Mouse (Mus musculus) myocyte (in vitro differentiated cells): ENCODE measurements around the gene Tenm4. TPM values are rescaled to one million over a fixed set of nuclear protein-coding genes. Genes with fewer than 3 reads are reported as not detected.

Experiments
- H3K27me3 ChIP-seq: one replicate; pipeline ENCODE4 v1.6.1; 2011; ENCODE audit not compliant: control insufficient read depth, insufficient read depth, insufficient read length
- H3K36me3 ChIP-seq: one replicate; pipeline ENCODE4 v1.6.1; 2011; ENCODE audit not compliant: control insufficient read depth, insufficient read depth
- H3K4me2 ChIP-seq: one replicate; pipeline ENCODE4 v1.6.1; 2011; ENCODE audit warnings: low read depth, control low read depth
- H3K4me3 ChIP-seq: one replicate; pipeline ENCODE4 v1.5.1; 2011; ENCODE audit warnings: mild to moderate bottlenecking, control low read depth, moderate library complexity
- H3K79me2 ChIP-seq: one replicate; pipeline ENCODE4 v1.6.1; 2011; ENCODE audit not compliant: control insufficient read depth, insufficient read depth
- H3ac ChIP-seq: one replicate; pipeline ENCODE4 v1.6.1; 2011; ENCODE audit not compliant: control insufficient read depth, insufficient read length
- CEBPB ChIP-seq: IDR thresholded peaks from 2 replicates; pipeline ENCODE4 v1.6.1; 2011; ENCODE audit warnings: mild to moderate bottlenecking, moderate library complexity; ENCODE audit not compliant: poor library complexity, insufficient read depth, severe bottlenecking
- E2F4 ChIP-seq: IDR thresholded peaks from one replicate; pipeline ENCODE4 v1.6.1; 2011; ENCODE audit warnings: mild to moderate bottlenecking, control low read depth, moderate library complexity; ENCODE audit not compliant: insufficient read depth
- MAX ChIP-seq: IDR thresholded peaks from one replicate; pipeline ENCODE4 v1.6.1; 2011; ENCODE audit warnings: low read depth, mild to moderate bottlenecking, control low read depth
- MYOD1 ChIP-seq, 3 experiments: IDR thresholded peaks; one replicate each; pipeline ENCODE4 v1.6.1; 2011; ENCODE audit warnings: control low read depth in 2 of 3, low read depth in 2 of 3, mild to moderate bottlenecking in 2 of 3, moderate library complexity in 1 of 3; ENCODE audit not compliant: insufficient read length in 2 of 3, control insufficient read depth in 1 of 3
- MYOG ChIP-seq, 3 experiments: IDR thresholded peaks; one replicate each; pipeline ENCODE4 v1.6.1; 2011; ENCODE audit warnings: control low read depth in 2 of 3, low read depth in 2 of 3, mild to moderate bottlenecking in 2 of 3; ENCODE audit not compliant: insufficient read length in 2 of 3, control insufficient read depth in 1 of 3, insufficient read depth in 1 of 3
- POLR2A ChIP-seq: IDR thresholded peaks from one replicate; pipeline ENCODE4 v1.6.1; 2011; ENCODE audit warnings: low read depth, mild to moderate bottlenecking, control low read depth, moderate library complexity; ENCODE audit not compliant: insufficient read length
- POLR2AphosphoS2 ChIP-seq: IDR thresholded peaks from one replicate; pipeline ENCODE4 v1.6.1; 2011; ENCODE audit warnings: low read depth, control low read depth; ENCODE audit not compliant: insufficient read length
- REST ChIP-seq: IDR thresholded peaks from one replicate; pipeline ENCODE4 v1.6.1; 2011; ENCODE audit warnings: mild to moderate bottlenecking, control low read depth, moderate library complexity; ENCODE audit not compliant: insufficient read depth, insufficient read length
- SRF ChIP-seq: IDR thresholded peaks from one replicate; pipeline ENCODE4 v1.6.1; 2011; ENCODE audit warnings: low read depth; ENCODE audit not compliant: control insufficient read depth, insufficient read length
- TCF12 ChIP-seq: IDR thresholded peaks from one replicate; pipeline ENCODE4 v1.6.1; 2011; ENCODE audit warnings: mild to moderate bottlenecking, control low read depth; ENCODE audit not compliant: poor library complexity, insufficient read depth, severe bottlenecking
- TCF3 ChIP-seq: IDR thresholded peaks from one replicate; pipeline ENCODE4 v1.6.1; 2011; ENCODE audit warnings: low read depth, control low read depth; ENCODE audit not compliant: insufficient read length
- USF1 ChIP-seq: IDR thresholded peaks from one replicate; pipeline ENCODE4 v1.6.1; 2011; ENCODE audit warnings: low read depth, mild to moderate bottlenecking, control low read depth, moderate library complexity
- polyA plus RNA-seq: library from polyadenylated mRNA; unstranded; fragments of >200 nt; fragmentation: generic; extraction: Trizol; gene quantifications from one replicate; pipeline ENCODE4 v1.2.1, GENCODE M21; 2012; ENCODE audit warnings: missing spikeins

The Tenm4 gene
- polyA plus RNA-seq, 1 experiment: 10.9 TPM

DNA sequence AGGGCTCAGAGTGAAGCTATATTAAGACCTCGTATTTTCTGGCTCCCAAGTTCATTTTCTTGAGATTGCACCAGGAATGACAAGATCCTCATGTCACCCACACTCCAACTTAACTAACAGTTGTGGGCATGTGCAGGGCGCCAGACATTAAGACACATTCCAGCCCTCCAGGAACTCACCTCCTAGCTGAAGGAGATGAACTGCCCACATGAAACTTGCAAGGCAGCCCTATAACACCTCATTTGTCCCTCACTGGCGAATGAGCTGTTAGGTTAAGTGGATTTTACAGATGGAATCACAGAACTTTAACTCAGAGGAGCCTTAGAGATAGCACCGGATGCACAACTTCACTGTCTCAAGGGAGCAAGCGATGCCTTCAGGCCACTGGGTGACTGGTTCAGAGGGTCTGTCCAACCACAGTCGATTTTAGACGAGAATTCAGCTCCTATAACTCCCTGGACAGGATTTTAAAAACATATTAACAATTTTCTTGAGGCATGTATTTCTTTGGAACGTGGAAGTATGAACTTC lies 495.4 kb downstream of the Tenm4 start:
- H3K79me2 ChIP-seq: no peaks in the 10 kb centered on the region
- H3K4me3 ChIP-seq: no peak overlapping the region
- H3K27me3 ChIP-seq: no peaks in the 10 kb centered on the region
- no peak overlapping the region for H3K4me2 ChIP-seq
- no peak for TF ChIP-seq POLR2A
- TF ChIP-seq MYOG (IDR thresholded peaks at IDR 0.05; ENCODE audit: control insufficient read depth in 1 of 3, insufficient read depth in 1 of 3, insufficient read length in 2 of 3, low read depth in 2 of 3): no peak
- TF ChIP-seq MYOD1 (IDR thresholded peaks at IDR 0.05; ENCODE audit: control insufficient read depth in 1 of 3, insufficient read length in 2 of 3, low read depth in 2 of 3): no peak
- TF ChIP-seq POLR2AphosphoS2: no peak
- no peak for TF ChIP-seq TCF12
- TF ChIP-seq REST: no peak
- no peak for TF ChIP-seq CEBPB
- TF ChIP-seq TCF3: no peak
- no peak for TF ChIP-seq MAX
- no peaks in the 10 kb centered on the region for H3K36me3 ChIP-seq
- H3ac ChIP-seq: no peak overlapping the region

DNA sequence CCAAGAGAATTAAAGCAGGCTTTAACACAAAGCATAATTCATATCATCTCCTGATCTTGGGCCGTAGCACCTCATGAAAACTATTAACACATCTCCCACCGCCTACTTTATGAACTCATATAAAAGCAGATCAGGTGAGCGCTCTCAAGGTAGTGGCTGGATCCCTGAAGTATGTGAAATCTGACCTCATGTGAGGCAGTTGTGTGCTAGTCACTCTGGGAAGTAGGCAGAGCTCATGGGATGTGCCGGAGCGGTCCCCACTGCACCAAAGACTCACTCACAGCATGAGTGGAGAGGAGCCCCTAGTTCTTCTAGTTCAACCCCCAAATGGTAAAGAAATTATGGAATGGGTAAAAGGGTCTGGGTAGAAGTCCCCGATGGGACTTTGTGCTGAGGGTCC lies 496.6 kb downstream of the Tenm4 start:
- H3K27me3 ChIP-seq: no peaks in the 10 kb centered on the region
- no peak overlapping the region for H3ac ChIP-seq
- no peak for TF ChIP-seq POLR2AphosphoS2
- no peak for TF ChIP-seq MYOD1 (IDR thresholded peaks at IDR 0.05; ENCODE audit: control insufficient read depth in 1 of 3, insufficient read length in 2 of 3, low read depth in 2 of 3)
- TF ChIP-seq CEBPB: no peak
- no peak for TF ChIP-seq MYOG (IDR thresholded peaks at IDR 0.05; ENCODE audit: control insufficient read depth in 1 of 3, insufficient read depth in 1 of 3, insufficient read length in 2 of 3, low read depth in 2 of 3)
- no peak for TF ChIP-seq POLR2A
- TF ChIP-seq USF1: no peak
- no peak for TF ChIP-seq MAX
- no peak for TF ChIP-seq SRF
- TF ChIP-seq TCF3: no peak
- TF ChIP-seq REST: no peak
- TF ChIP-seq TCF12: no peak
- no peak for TF ChIP-seq E2F4
- no peak overlapping the region for H3K4me3 ChIP-seq
- H3K36me3 ChIP-seq: no peaks in the 10 kb centered on the region
- H3K79me2 ChIP-seq: no peaks in the 10 kb centered on the region
- no peak overlapping the region for H3K4me2 ChIP-seq

DNA sequence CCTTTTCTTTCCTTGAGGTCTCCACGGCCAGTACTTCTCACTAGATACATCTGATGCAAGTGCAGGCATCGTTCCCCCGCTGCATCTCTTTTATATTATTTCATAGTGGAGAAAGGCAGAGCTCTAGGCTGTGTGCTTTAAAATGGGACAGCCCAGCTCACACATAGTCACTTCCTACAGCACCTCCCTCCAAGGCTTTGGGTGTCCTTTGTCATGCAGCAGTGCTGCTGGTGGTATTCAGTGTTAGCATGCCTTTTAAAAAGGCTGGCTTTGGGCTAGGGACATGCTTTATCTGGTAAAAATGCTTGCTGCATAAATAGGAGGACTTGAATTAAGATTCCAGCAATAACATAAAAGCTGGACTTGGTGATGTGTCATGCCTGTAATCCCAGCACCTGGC lies 499.0 kb downstream of the Tenm4 start:
- H3ac ChIP-seq: no peak overlapping the region
- H3K27me3 ChIP-seq: no peaks in the 10 kb centered on the region
- no peak for TF ChIP-seq POLR2AphosphoS2
- TF ChIP-seq TCF12: no peak
- TF ChIP-seq TCF3: no peak
- TF ChIP-seq REST: no peak
- TF ChIP-seq MAX: no peak
- no peak overlapping the region for H3K4me3 ChIP-seq
- H3K4me2 ChIP-seq: no peak overlapping the region
- no peaks in the 10 kb centered on the region for H3K36me3 ChIP-seq
- no peaks in the 10 kb centered on the region for H3K79me2 ChIP-seq

- Histone ChIP-seq H3K27me3 (no peaks in the 10 kb centered on the region), H3K4me2 (no peak overlapping the region), H3ac (no peak overlapping the region), H3K36me3 (no peaks in the 10 kb centered on the region), H3K79me2 (no peaks in the 10 kb centered on the region), H3K4me3 (no peak overlapping the region)
- TF ChIP-seq E2F4 (no peak), REST (no peak), CEBPB (no peak), USF1 (no peak), SRF (no peak), MAX (no peak), TCF12 (no peak), TCF3 (no peak), POLR2A (no peak), MYOG (IDR thresholded peaks at IDR 0.05; ENCODE audit: control insufficient read depth in 1 of 3, insufficient read depth in 1 of 3, insufficient read length in 2 of 3, low read depth in 2 of 3) (no peak), MYOD1 (IDR thresholded peaks at IDR 0.05; ENCODE audit: control insufficient read depth in 1 of 3, insufficient read length in 2 of 3, low read depth in 2 of 3) (no peak), POLR2AphosphoS2 (no peak)
Measured at GRCm38 (mm10) chr7:96672322-96672914, 501.4 kb downstream of the Tenm4 start.

- Histone ChIP-seq H3K4me3 (no peak overlapping the region), H3K36me3 (no peaks in the 10 kb centered on the region), H3K79me2 (no peaks in the 10 kb centered on the region), H3K4me2 (no peak overlapping the region), H3ac (no peak overlapping the region), H3K27me3 (no peaks in the 10 kb centered on the region)
- TF ChIP-seq POLR2AphosphoS2 (no peak), MYOG (IDR thresholded peaks at IDR 0.05; ENCODE audit: control insufficient read depth in 1 of 3, insufficient read depth in 1 of 3, insufficient read length in 2 of 3, low read depth in 2 of 3) (no peak), REST (no peak), TCF12 (no peak), TCF3 (no peak), MYOD1 (IDR thresholded peaks at IDR 0.05; ENCODE audit: control insufficient read depth in 1 of 3, insufficient read length in 2 of 3, low read depth in 2 of 3) (no peak), MAX (no peak), E2F4 (no peak), USF1 (no peak), POLR2A (no peak), SRF (no peak), CEBPB (no peak)
Measured at GRCm38 (mm10) chr7:96677082-96677481, 506.0 kb downstream of the Tenm4 start.
